Mouse (Mus musculus) lung, postnatal 0 days (tissue): ENCODE data around the gene Plk2.

Experiments used
- CTCF ChIP-seq: IDR thresholded peaks from 2 replicates; pipeline ENCODE4 v1.5.1; 2016; ENCODE audit warnings: antibody characterized with exemption, mild to moderate bottlenecking
- EP300 ChIP-seq: IDR thresholded peaks from 2 replicates; pipeline ENCODE4 v1.6.1; 2016; ENCODE audit warnings: antibody characterized with exemption, mild to moderate bottlenecking, control low read depth

DNA sequence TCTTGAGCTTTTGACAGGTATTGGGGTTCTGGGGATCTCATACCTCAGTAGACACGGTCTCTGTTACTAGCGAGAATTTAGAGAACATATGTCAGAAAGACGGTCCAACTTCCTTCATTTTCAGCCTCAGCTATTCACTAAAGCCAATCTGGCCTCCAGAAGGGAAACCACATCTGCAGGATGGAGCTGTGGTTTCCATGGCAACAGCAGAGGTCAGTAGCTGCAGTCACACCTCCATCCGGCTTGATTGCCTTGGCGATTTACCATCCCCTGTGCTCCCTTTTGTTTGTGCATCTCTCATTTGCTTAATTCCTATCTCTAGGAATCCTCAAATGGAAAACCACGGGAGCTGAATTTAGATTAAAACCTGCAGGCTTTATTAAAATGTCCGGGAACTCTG lies 48.1 kb upstream of the Plk2 start:
- no peak for TF ChIP-seq CTCF
- no peak for TF ChIP-seq EP300
